Mouse (Mus musculus) hindbrain, embryonic 12.5 days (tissue): ENCODE data around the gene Etv6. TPM values are rescaled to one million over a fixed set of nuclear protein-coding genes. Genes with fewer than 3 reads are reported as not detected.
A peak's percentile ranks its signal among the peaks of the same experiment; 100 is the strongest.

Experiments
- ATAC-seq: fragments of 200-750 bp; cut with Nextera tagmentation; 2 replicates; pipeline ENCODE4 v1.8.0; 2017; ENCODE audit warnings: moderate TSS enrichment; ENCODE audit not compliant: low FRiP score
- H3K27ac ChIP-seq: fragments of 300-500 bp; sonication (generic); 2 replicates; pipeline ENCODE4 v1.5.1; 2016; ENCODE audit warnings: mild to moderate bottlenecking
- H3K27me3 ChIP-seq: fragments of 300-500 bp; sonication (generic); 2 replicates; pipeline ENCODE4 v1.6.1; 2016; ENCODE audit warnings: mild to moderate bottlenecking
- H3K36me3 ChIP-seq: fragments of 300-500 bp; sonication (generic); 2 replicates; pipeline ENCODE4 v1.6.1; 2016; ENCODE audit warnings: mild to moderate bottlenecking
- H3K4me1 ChIP-seq: fragments of 300-500 bp; sonication (generic); 2 replicates; pipeline ENCODE4 v1.6.1; 2016
- H3K4me2 ChIP-seq: fragments of 300-500 bp; sonication (generic); replicated peaks from 2 replicates; pipeline ENCODE4 v1.6.1; 2016; ENCODE audit warnings: mild to moderate bottlenecking
- H3K4me3 ChIP-seq: fragments of 300-500 bp; sonication (generic); 2 replicates; pipeline ENCODE4 v1.5.1; 2016; ENCODE audit warnings: mild to moderate bottlenecking
- H3K9ac ChIP-seq: fragments of 300-500 bp; sonication (generic); 2 replicates; pipeline ENCODE4 v1.6.1; 2016; ENCODE audit warnings: mild to moderate bottlenecking, moderate library complexity
- H3K9me3 ChIP-seq: fragments of 300-500 bp; sonication (generic); replicated peaks from 2 replicates; pipeline ENCODE4 v1.6.1; 2016; ENCODE audit warnings: mild to moderate bottlenecking
- WGBS: fragments of 180-500 bp; shearing (Covaris S2); methylation state at CpG from one replicate; pipeline ENCODE4 v1.1.7; 2016; 5-methylcytosine and 5-hydroxymethylcytosine counted together
- polyA plus RNA-seq: library from polyadenylated mRNA; unstranded; fragments of >200 nt; fragmentation: Nextera tagmentation; extraction: Ambion mirVana; gene quantifications from 2 replicates; pipeline ENCODE4 v1.2.1, GENCODE M21; 2016

Gene Etv6
- polyA plus RNA-seq, 1 experiment from 2014 or later, result 11.7 TPM

GRCm38 (mm10) chr6:134171235-134171634 lies 135.7 kb downstream of the Etv6 start:
- peaks cover 18% of the 10 kb centered on the region for H3K4me1 ChIP-seq
- 0 out of 2 replicates have a peak, but pooled peaks have one; percentile 32 for ATAC-seq
- H3K4me2 ChIP-seq, result no peak overlapping the region
- H3K36me3 ChIP-seq, result no peaks in the 10 kb centered on the region
- H3K9ac ChIP-seq, result no peak overlapping the region
- no peak overlapping the region for H3K27ac ChIP-seq
- no peaks in the 10 kb centered on the region for H3K27me3 ChIP-seq
- no peaks in the 10 kb centered on the region for H3K9me3 ChIP-seq
- H3K4me3 ChIP-seq, result no peak overlapping the region
- WGBS, result 63% methylated on average over 1 of the region's 1 CpGs

GRCm38 (mm10) chr6:134171906-134172728 lies 136.6 kb downstream of the Etv6 start:
- 91% methylated on average over 17 of the region's 17 CpGs for WGBS
- Histone ChIP-seq H3K4me3 (no peak overlapping the region), H3K27ac (no peak overlapping the region), H3K27me3 (no peaks in the 10 kb centered on the region), H3K4me1 (peaks cover 18% of the 10 kb centered on the region), H3K36me3 (no peaks in the 10 kb centered on the region), H3K9me3 (no peaks in the 10 kb centered on the region), H3K9ac (no peak overlapping the region), H3K4me2 (no peak overlapping the region)
- no peak for ATAC-seq

DNA sequence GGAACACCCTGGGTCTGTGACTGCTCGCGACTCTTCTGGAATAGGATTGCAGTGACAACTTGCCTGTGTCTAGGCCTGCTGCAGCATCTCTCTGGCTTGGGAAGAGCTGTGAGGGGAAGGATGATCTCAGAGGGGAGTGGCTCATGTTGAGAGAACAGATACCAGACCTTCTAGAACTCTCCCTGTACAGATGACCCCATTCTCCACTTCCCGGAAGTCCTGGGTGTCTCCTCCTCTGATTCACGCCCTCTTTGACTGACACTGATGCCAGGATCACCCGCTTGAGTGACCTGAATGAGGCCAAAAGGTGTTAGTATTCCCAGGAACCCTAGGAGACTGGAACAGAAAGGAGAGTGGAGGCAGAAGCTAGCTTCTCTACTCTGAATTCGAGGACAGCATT lies 137.9 kb downstream of the Etv6 start:
- WGBS, result 81% methylated on average over 6 of the region's 6 CpGs
- no peak overlapping the region for H3K4me3 ChIP-seq

GRCm38 (mm10) chr6:134175059-134175458 lies 139.6 kb downstream of the Etv6 start:
- ATAC-seq, result no peak
- Histone ChIP-seq H3K9ac (no peak overlapping the region), H3K4me1 (peaks cover 16% of the 10 kb centered on the region), H3K27ac (no peak overlapping the region), H3K4me3 (no peak overlapping the region), H3K9me3 (no peaks in the 10 kb centered on the region), H3K36me3 (no peaks in the 10 kb centered on the region), H3K4me2 (no peak overlapping the region), H3K27me3 (no peaks in the 10 kb centered on the region)
- WGBS, result 55% methylated on average over 9 of the region's 9 CpGs

More for the DNA sequence above, 137.9 kb downstream of the Etv6 start:
- no peaks in the 10 kb centered on the region for H3K9me3 ChIP-seq
- no peak for ATAC-seq
- H3K9ac ChIP-seq, result no peak overlapping the region
- H3K4me1 ChIP-seq, result peaks cover 18% of the 10 kb centered on the region
- no peak overlapping the region for H3K4me2 ChIP-seq
- no peaks in the 10 kb centered on the region for H3K27me3 ChIP-seq
- no peak overlapping the region for H3K27ac ChIP-seq
- no peaks in the 10 kb centered on the region for H3K36me3 ChIP-seq

DNA sequence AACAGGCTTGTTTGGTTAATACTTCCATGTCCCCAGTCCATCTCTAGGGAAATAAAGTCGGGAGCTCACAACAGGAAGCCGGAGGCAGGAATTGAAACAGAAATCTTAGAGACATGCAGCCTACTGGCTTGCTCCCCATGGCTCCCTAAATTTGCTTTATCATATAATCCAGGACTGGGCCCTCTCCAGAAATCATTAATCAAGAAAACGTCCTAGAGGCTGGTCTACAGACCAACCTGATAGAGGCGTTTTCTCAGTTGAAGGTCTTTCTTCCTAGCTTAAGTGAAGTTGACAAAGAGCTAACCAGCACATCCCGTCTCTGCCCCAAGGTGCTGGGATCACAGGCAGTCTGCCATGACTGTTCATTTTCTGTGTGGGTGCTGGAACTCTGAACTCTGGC lies 141.7 kb downstream of the Etv6 start:
- Histone ChIP-seq H3K9ac (no peak overlapping the region), H3K4me3 (no peak overlapping the region), H3K4me1 (peaks cover 8% of the 10 kb centered on the region; the same call in 1 of the 2 replicates), H3K9me3 (no peaks in the 10 kb centered on the region), H3K27me3 (no peaks in the 10 kb centered on the region), H3K4me2 (no peak overlapping the region), H3K27ac (no peak overlapping the region), H3K36me3 (no peaks in the 10 kb centered on the region)
- WGBS, result 74% methylated on average over 5 of the region's 5 CpGs
- ATAC-seq, result no peak

DNA sequence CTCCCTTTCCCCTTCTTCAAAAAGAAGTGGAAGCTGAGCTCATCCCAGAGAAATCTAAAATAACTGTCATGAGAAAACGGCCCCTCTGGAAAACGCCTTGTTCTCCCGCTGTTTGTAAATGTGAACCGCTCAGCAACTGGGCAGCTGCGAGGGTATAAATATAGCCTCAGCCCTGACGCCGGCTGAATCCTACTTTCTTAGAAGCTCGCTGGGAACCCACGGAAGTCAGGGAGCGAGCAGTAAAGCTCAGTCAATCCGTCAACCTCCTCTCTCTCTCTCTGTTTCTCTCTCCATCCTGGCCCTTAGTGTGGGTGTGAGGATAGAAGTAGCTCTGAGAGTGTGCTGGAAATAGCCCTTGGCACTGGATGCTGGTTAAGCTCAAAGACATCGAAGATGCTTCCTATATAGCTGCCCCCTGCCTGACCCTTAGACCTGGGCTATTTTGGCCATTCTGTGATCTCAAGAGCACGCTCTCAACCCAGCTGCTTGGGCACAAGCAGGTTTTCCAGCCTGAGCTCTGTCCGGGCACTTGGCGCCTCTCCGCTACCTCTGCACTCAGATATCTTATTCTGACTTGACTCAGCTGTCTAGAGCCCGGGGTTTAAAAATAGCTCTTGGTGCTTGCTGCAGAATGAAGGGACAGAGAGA lies 146.9 kb downstream of the Etv6 start:
- Histone ChIP-seq H3K4me1 (peaks cover 5% of the 10 kb centered on the region), H3K9ac (no peak overlapping the region), H3K9me3 (no peaks in the 10 kb centered on the region), H3K27ac (no peak overlapping the region; the same call in 1 of the 2 replicates), H3K4me2 (no peak overlapping the region), H3K36me3 (no peaks in the 10 kb centered on the region), H3K4me3 (no peak overlapping the region), H3K27me3 (no peaks in the 10 kb centered on the region)
- ATAC-seq, result no peak
- WGBS, result 86% methylated on average over 17 of the region's 17 CpGs

DNA sequence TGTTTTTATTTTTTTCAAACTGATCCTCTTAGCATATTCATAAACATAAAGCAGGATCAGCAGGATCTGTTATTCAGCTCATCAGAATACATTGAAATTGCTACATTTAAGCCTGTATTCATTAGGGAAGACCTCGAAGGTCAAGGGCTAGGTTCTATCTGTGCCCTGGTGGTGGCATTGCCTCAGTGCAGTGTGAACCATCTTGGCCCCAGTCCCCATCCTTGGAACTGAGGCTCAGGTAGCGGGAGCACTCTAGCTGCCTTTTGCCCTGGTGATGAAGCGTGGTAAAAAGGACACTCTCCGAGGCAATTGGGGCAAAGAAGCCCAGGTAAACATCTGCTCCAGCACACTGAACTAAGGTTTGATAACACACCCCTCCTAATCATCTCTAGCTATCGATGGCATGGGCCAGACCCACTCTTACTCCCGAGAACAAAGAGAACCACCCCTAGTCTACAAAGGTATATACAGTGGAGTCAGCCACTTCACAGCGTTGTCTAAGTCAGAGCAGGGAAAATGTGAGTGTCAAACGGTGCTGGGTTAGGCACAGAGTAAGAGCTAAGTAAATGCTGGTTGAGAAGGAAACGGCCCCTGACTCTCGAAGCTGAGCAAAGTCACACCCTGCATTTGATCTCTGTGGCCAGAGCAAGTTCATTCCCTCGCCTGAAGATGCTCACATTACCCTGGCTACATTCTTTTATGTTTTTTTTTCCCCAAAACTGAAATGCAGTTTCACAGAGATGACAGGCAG lies 148.3 kb downstream of the Etv6 start:
- Histone ChIP-seq H3K9me3 (no peaks in the 10 kb centered on the region), H3K27ac (no peak overlapping the region), H3K4me3 (no peak overlapping the region), H3K27me3 (no peaks in the 10 kb centered on the region), H3K4me2 (no peak overlapping the region), H3K9ac (no peak overlapping the region), H3K4me1 (peaks cover 7% of the 10 kb centered on the region), H3K36me3 (no peaks in the 10 kb centered on the region)
- ATAC-seq, result no peak
- 88% methylated on average over 11 of the region's 11 CpGs for WGBS

GRCm38 (mm10) chr6:134186286-134186903 lies 150.9 kb downstream of the Etv6 start:
- Histone ChIP-seq H3K9ac (no peak overlapping the region), H3K36me3 (no peaks in the 10 kb centered on the region), H3K27me3 (no peaks in the 10 kb centered on the region), H3K9me3 (no peaks in the 10 kb centered on the region), H3K27ac (no peak overlapping the region), H3K4me2 (no peak overlapping the region), H3K4me3 (no peak overlapping the region), H3K4me1 (peaks cover 24% of the 10 kb centered on the region)
- 48% methylated on average over 6 of the region's 6 CpGs for WGBS
- ATAC-seq, result no peak

- 48% methylated on average over 3 of the region's 3 CpGs for WGBS
- ATAC-seq, result no peak
- H3K4me1 ChIP-seq, result peaks cover 24% of the 10 kb centered on the region
These were observed 153.2 kb downstream of the Etv6 start for GRCm38 (mm10) chr6:134188719-134189118.

GRCm38 (mm10) chr6:134189174-134189573 lies 153.7 kb downstream of the Etv6 start:
- no peaks in the 10 kb centered on the region for H3K27me3 ChIP-seq
- no peak overlapping the region for H3K9ac ChIP-seq
- 42% methylated on average over 5 of the region's 5 CpGs for WGBS
- peak; percentile 33 for ATAC-seq
- 0 out of 2 replicates have a peak overlapping the region, but pooled peaks have one; percentile 48 for H3K27ac ChIP-seq
- H3K4me1 ChIP-seq, result peaks cover 24% of the 10 kb centered on the region
- H3K36me3 ChIP-seq, result no peaks in the 10 kb centered on the region
- H3K4me3 ChIP-seq, result no peak overlapping the region
- no peak overlapping the region for H3K4me2 ChIP-seq
- H3K9me3 ChIP-seq, result no peaks in the 10 kb centered on the region

More at GRCm38 (mm10) chr6:134188719-134189118, 153.2 kb downstream of the Etv6 start:
- no peaks in the 10 kb centered on the region for H3K9me3 ChIP-seq
- H3K9ac ChIP-seq, result no peak overlapping the region
- no peaks in the 10 kb centered on the region for H3K36me3 ChIP-seq
- H3K27ac ChIP-seq, result no peak overlapping the region
- H3K4me3 ChIP-seq, result no peak overlapping the region
- H3K4me2 ChIP-seq, result no peak overlapping the region
- H3K27me3 ChIP-seq, result no peaks in the 10 kb centered on the region

GRCm38 (mm10) chr6:134189575-134190132 lies 154.2 kb downstream of the Etv6 start:
- Histone ChIP-seq H3K9ac (no peak overlapping the region), H3K4me2 (no peak overlapping the region), H3K36me3 (no peaks in the 10 kb centered on the region), H3K4me1 (peaks cover 24% of the 10 kb centered on the region), H3K9me3 (no peaks in the 10 kb centered on the region), H3K27me3 (no peaks in the 10 kb centered on the region), H3K4me3 (no peak overlapping the region), H3K27ac (peak overlapping the region; percentile 48; the same call in 1 of the 2 replicates)
- peak; percentile 59 for ATAC-seq
- 27% methylated on average over 7 of the region's 7 CpGs for WGBS
